Mouse (Mus musculus): ENCODE data around the gene Mfap1a. TPM values are rescaled to one million over a fixed set of nuclear protein-coding genes. Genes with fewer than 3 reads are reported as not detected.
"Not testable (repeated sequence)": the region's sequence is repeated elsewhere in the genome, so short reads cannot be mapped to it uniquely, and the experiment has no call there.

The Mfap1a gene
- polyA plus RNA-seq (2015; fragmentation: Nextera tagmentation; extraction: Ambion mirVana) = 30.1 and 39.3 TPM in 2 replicates

- WGBS = 5% methylated on average over 42 of the region's 42 CpGs
- peak within 1 kb of the TSS; percentile 57 for H3K4me3 ChIP-seq
- peak within 1 kb of the TSS; percentile 71 for H3K27ac ChIP-seq (replicated peaks)
- peak within 1 kb of the TSS; percentile 75 for H3K4me2 ChIP-seq
- ATAC-seq (ENCODE audit: low read depth) = peak; percentile 94
- peak within 1 kb of the TSS; percentile 75 for H3K9ac ChIP-seq
- H3K27me3 ChIP-seq, H3K9me3 ChIP-seq: not testable (repeated sequence)
- H3K36me3 ChIP-seq = peaks cover 19% of the 10 kb centered on the region
- peaks cover 24% of the 10 kb centered on the region for H3K4me1 ChIP-seq (replicated peaks)
These were observed at the start of gene Mfap1a, which contains the start of gene Wdr76 for GRCm38 (mm10) chr2:121505942-121506882. TSS of gene Mfap1a (minus strand) at chr2:121506665. TSS of gene Wdr76 (plus strand) at chr2:121506723.

- H3K9ac ChIP-seq = no peak overlapping the region
- no peak overlapping the region for H3K27ac ChIP-seq (replicated peaks)
- H3K27me3 ChIP-seq = no peaks in the 10 kb centered on the region
- no peaks in the 10 kb centered on the region for H3K9me3 ChIP-seq
- H3K36me3 ChIP-seq = peaks cover 81% of the 10 kb centered on the region
- no peak overlapping the region for H3K4me2 ChIP-seq
- no peak for ATAC-seq (ENCODE audit: low read depth)
- WGBS = 84% methylated on average over 8 of the region's 8 CpGs
- no peak overlapping the region for H3K4me3 ChIP-seq
- H3K4me1 ChIP-seq (replicated peaks) = no peaks in the 10 kb centered on the region
These were observed 44.8 kb upstream of the Mfap1a start for GRCm38 (mm10) chr2:121551271-121551670.

- 93% methylated on average over 6 of the region's 6 CpGs for WGBS
- Histone ChIP-seq H3K36me3 (peaks cover 81% of the 10 kb centered on the region), H3K9ac (no peak overlapping the region), H3K9me3 (no peaks in the 10 kb centered on the region), H3K27ac (replicated peaks) (no peak overlapping the region), H3K27me3 (no peaks in the 10 kb centered on the region), H3K4me2 (no peak overlapping the region), H3K4me3 (no peak overlapping the region), H3K4me1 (replicated peaks) (no peaks in the 10 kb centered on the region)
- no peak for ATAC-seq (ENCODE audit: low read depth)
These were observed 43.2 kb upstream of the Mfap1a start for GRCm38 (mm10) chr2:121549630-121550029.

- Histone ChIP-seq H3K27ac (replicated peaks) (no peak overlapping the region), H3K36me3 (peaks cover 65% of the 10 kb centered on the region), H3K27me3 (no peaks in the 10 kb centered on the region), H3K9ac (no peak overlapping the region), H3K9me3 (no peaks in the 10 kb centered on the region), H3K4me1 (replicated peaks) (no peaks in the 10 kb centered on the region), H3K4me3 (no peak overlapping the region), H3K4me2 (no peak overlapping the region)
- 92% methylated on average over 3 of the region's 3 CpGs for WGBS
- no peak for ATAC-seq (ENCODE audit: low read depth)
These were observed 38.4 kb upstream of the Mfap1a start for GRCm38 (mm10) chr2:121544829-121545228.

GRCm38 (mm10) chr2:121525056-121525455 lies 18.6 kb upstream of the Mfap1a start:
- Histone ChIP-seq H3K27me3 (no peaks in the 10 kb centered on the region), H3K4me3 (no peak overlapping the region), H3K27ac (replicated peaks) (no peak overlapping the region), H3K4me2 (no peak overlapping the region), H3K9ac (no peak overlapping the region), H3K36me3 (0 out of 2 replicates have a peak, but pooled peaks cover 6% of the 10 kb centered on the region), H3K4me1 (replicated peaks) (no peaks in the 10 kb centered on the region), H3K9me3 (no peaks in the 10 kb centered on the region)
- 96% methylated on average over 2 of the region's 2 CpGs for WGBS
- ATAC-seq (ENCODE audit: low read depth) = no peak

DNA sequence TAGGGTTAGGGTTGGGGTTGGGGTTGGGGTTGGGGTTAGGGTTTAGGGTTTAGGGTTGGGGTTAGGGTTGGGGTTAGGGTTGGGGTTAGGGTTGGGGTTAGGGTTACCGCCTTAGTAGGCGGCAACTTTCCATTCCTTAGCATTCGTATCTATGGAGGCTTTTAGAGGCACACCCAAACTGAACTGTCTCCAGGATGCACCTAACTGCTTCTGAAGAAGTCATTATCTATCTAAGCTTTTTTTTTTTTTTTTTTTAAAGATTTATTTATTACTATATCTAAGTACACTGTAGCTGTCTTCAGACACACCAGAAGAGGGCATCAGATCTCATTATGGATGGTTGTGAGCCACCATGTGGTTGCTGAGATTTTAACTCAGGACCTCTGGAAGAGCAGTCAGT lies 16.4 kb upstream of the Mfap1a start:
- not testable (repeated sequence) for H3K27ac ChIP-seq (replicated peaks); H3K4me3 ChIP-seq; ATAC-seq (ENCODE audit: low read depth); H3K9me3 ChIP-seq; H3K4me2 ChIP-seq; H3K27me3 ChIP-seq; H3K4me1 ChIP-seq (replicated peaks); H3K9ac ChIP-seq
- H3K36me3 ChIP-seq = peaks cover 16% of the 10 kb centered on the region
- WGBS = 96% methylated on average over 3 of the region's 3 CpGs

DNA sequence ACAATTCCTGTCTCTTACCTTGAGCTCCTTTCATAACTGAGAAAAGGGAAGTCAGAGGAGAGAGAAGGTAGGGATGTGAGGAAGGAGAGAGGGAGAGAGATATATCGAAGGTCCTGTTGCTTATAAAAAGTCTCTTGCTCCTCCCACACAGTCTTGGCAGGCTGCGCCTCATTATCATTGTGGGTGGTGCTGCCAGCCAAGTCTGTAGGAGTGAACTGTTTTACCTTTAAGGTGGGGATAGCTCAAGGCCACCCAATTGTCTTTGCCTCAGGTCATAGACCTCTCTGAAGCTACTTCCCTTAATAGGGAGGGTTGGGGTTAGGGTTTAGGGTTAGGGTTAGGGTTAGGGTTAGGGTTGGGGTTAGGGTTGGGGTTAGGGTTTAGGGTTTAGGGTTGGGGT lies 15.5 kb upstream of the Mfap1a start:
- H3K27me3 ChIP-seq = no peaks in the 10 kb centered on the region
- H3K4me3 ChIP-seq = no peak overlapping the region
- no peak overlapping the region for H3K9ac ChIP-seq
- H3K9me3 ChIP-seq = no peaks in the 10 kb centered on the region
- H3K36me3 ChIP-seq = peaks cover 16% of the 10 kb centered on the region
- H3K4me1 ChIP-seq (replicated peaks) = no peaks in the 10 kb centered on the region
- no peak overlapping the region for H3K27ac ChIP-seq (replicated peaks)
- H3K4me2 ChIP-seq = no peak overlapping the region
- 94% methylated on average over 2 of the region's 2 CpGs for WGBS
- no peak for ATAC-seq (ENCODE audit: low read depth)

DNA sequence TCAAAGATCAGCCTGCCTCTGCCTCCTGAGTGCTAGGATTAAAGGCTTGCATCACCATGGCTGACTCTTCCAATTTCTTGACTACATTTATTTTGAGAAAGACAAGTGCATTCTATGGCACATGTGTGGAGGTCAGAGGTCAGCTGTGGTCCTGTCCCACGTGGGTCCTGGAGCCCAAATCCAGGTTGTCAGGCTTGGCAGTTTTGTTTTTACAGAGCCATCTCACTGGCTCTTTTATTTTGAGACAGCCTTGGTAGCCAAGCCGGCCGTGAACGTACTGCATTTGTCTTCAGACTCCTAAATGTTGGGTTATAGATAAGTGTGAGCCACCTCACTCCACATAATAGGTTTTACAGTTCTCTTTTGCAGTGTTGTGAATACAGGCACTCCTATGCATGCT lies 12.2 kb upstream of the Mfap1a start:
- H3K9me3 ChIP-seq; H3K27me3 ChIP-seq; ATAC-seq (ENCODE audit: low read depth); H3K4me2 ChIP-seq; H3K36me3 ChIP-seq; H3K4me3 ChIP-seq; H3K9ac ChIP-seq; H3K27ac ChIP-seq (replicated peaks); H3K4me1 ChIP-seq (replicated peaks): not testable (repeated sequence)
- WGBS = 93% methylated on average over 4 of the region's 4 CpGs

DNA sequence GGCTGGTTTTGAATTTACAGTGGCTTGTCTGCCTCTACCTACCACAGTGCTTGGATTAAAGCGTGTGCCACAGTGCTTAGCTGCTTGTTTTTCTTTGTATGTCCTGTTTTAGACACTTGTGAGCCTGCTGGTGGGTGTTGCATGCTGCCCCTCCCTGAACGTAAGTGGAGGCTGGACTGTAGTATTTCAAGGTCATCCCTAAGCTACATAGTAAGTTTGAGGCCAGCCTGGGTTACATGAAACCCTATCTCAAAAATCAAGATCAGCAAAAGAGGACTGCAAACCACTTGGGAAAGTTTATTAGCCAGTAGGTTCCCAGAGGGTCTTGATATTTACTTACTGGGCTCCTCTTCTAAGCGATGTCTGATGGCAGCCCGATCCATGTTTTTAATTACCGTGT lies 11.6 kb upstream of the Mfap1a start:
- Histone ChIP-seq H3K9ac (no peak overlapping the region), H3K36me3 (peaks cover 10% of the 10 kb centered on the region), H3K4me3 (no peak overlapping the region), H3K27me3 (no peaks in the 10 kb centered on the region), H3K9me3 (no peaks in the 10 kb centered on the region), H3K27ac (replicated peaks) (no peak overlapping the region), H3K4me1 (replicated peaks) (no peaks in the 10 kb centered on the region), H3K4me2 (no peak overlapping the region)
- WGBS = 96% methylated on average over 5 of the region's 5 CpGs
- no peak for ATAC-seq (ENCODE audit: low read depth)

DNA sequence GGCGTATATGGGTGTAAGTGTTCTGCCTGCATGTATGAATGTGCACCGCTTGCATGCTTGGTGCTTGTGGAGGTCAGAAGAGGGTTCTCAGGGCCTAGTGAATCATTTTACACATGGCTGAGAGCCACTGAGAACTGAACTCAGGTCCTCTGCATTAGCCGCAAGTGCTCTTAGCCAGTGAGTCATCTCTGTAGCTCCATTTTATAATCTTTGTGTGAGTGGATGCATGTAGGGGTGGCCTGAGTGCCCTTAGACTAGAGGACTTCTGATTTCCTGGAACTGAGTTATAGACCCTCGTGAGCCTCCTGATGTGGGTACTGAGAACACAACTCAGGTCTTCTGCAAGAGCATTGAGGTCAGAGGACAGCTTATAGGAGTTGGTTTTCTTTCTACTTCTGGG lies 7.7 kb upstream of the Mfap1a start:
- H3K9ac ChIP-seq = no peak overlapping the region
- peaks cover 23% of the 10 kb centered on the region for H3K36me3 ChIP-seq
- no peak overlapping the region for H3K4me2 ChIP-seq
- no peaks in the 10 kb centered on the region for H3K27me3 ChIP-seq
- WGBS = 92% methylated on average over 4 of the region's 4 CpGs
- no peak for ATAC-seq (ENCODE audit: low read depth)
- no peaks in the 10 kb centered on the region for H3K9me3 ChIP-seq
- no peak overlapping the region for H3K27ac ChIP-seq (replicated peaks)
- H3K4me3 ChIP-seq = no peak overlapping the region
- peaks cover 6% of the 10 kb centered on the region; the same call in 1 of the 2 replicates for H3K4me1 ChIP-seq (replicated peaks)

- not testable (repeated sequence) for H3K9ac ChIP-seq; ATAC-seq (ENCODE audit: low read depth); H3K9me3 ChIP-seq; H3K4me3 ChIP-seq; H3K4me1 ChIP-seq (replicated peaks); H3K27ac ChIP-seq (replicated peaks); H3K27me3 ChIP-seq; H3K4me2 ChIP-seq
- peaks cover 22% of the 10 kb centered on the region for H3K36me3 ChIP-seq
- 95% methylated on average over 5 of the region's 5 CpGs for WGBS
These were observed 6.7 kb upstream of the Mfap1a start for GRCm38 (mm10) chr2:121512991-121513765.

GRCm38 (mm10) chr2:121511401-121511800 lies 4.9 kb upstream of the Mfap1a start:
- Histone ChIP-seq H3K27ac (replicated peaks) (no peak overlapping the region), H3K9me3 (no peaks in the 10 kb centered on the region), H3K27me3 (no peaks in the 10 kb centered on the region), H3K4me1 (replicated peaks) (peaks cover 20% of the 10 kb centered on the region), H3K9ac (no peak overlapping the region), H3K4me3 (no peak overlapping the region), H3K4me2 (no peak overlapping the region), H3K36me3 (peaks cover 19% of the 10 kb centered on the region)
- no peak for ATAC-seq (ENCODE audit: low read depth)
- WGBS = 96% methylated on average over 8 of the region's 8 CpGs
